Mouse (Mus musculus): ENCODE measurements around the gene Olfr452. TPM values are rescaled to one million over a fixed set of nuclear protein-coding genes. Genes with fewer than 3 reads are reported as not detected.

Olfr452 gene
- polyA plus RNA-seq (2014; fragmentation: Nextera tagmentation; extraction: Ambion mirVana), result not detected in 2 replicates

GRCm38 (mm10) chr6:42784793-42785192, at the start of gene Olfr452:
Gene Olfr452, plus strand, starts transcription at chr6:42785093.
- no peak for DNase-seq (ENCODE audit: low spot score)
- H3K4me2 ChIP-seq (ENCODE audit: low read depth), result no peak within 1 kb of the TSS

GRCm38 (mm10) chr6:42739071-42739470, 45.8 kb upstream of the Olfr452 start, which contains the start of gene Olfr453:
Gene Olfr453, plus strand, starts transcription at chr6:42739371.
- WGBS, result 92% methylated on average over 1 of the region's 1 CpGs
- ATAC-seq (ENCODE audit: insufficient read depth, low FRiP score, low TSS enrichment), result no peak
- no peak within 1 kb of the TSS for H3K4me2 ChIP-seq (ENCODE audit: low read depth)

More at GRCm38 (mm10) chr6:42784793-42785192, at the start of gene Olfr452:
- no peak within 1 kb of the TSS for H3K9ac ChIP-seq (ENCODE audit: low read length)
- H3K27me3 ChIP-seq (ENCODE audit: control insufficient read depth, insufficient read depth, low read length), result no peaks in the 10 kb centered on the region
- no peak for ATAC-seq (ENCODE audit: insufficient read depth, low FRiP score, low TSS enrichment)
- no peak within 1 kb of the TSS for H3K4me3 ChIP-seq (ENCODE audit: low read depth, low read length)
- no peak within 1 kb of the TSS for H3K27ac ChIP-seq (ENCODE audit: low read depth, low read length)
- H3K36me3 ChIP-seq (ENCODE audit: control insufficient read depth, insufficient read depth, low read length), result no peaks in the 10 kb centered on the region
- H3K4me1 ChIP-seq (ENCODE audit: control insufficient read depth, insufficient read depth, low read length), result no peaks in the 10 kb centered on the region
- H3K9me3 ChIP-seq (ENCODE audit: control insufficient read depth, low read length), result no peaks in the 10 kb centered on the region

GRCm38 (mm10) chr6:42742303-42742702, 42.6 kb upstream of the Olfr452 start:
- 80% methylated on average over 5 of the region's 5 CpGs for WGBS
- Histone ChIP-seq H3K9ac (ENCODE audit: low read length) (no peak overlapping the region), H3K4me1 (ENCODE audit: control insufficient read depth, insufficient read depth, low read length) (no peaks in the 10 kb centered on the region), H3K4me3 (ENCODE audit: low read depth, low read length) (no peak overlapping the region), H3K27ac (ENCODE audit: low read depth, low read length) (no peak overlapping the region), H3K36me3 (ENCODE audit: control insufficient read depth, insufficient read depth, low read length) (no peaks in the 10 kb centered on the region), H3K4me2 (ENCODE audit: low read depth) (no peak overlapping the region), H3K9me3 (ENCODE audit: control insufficient read depth, low read length) (no peaks in the 10 kb centered on the region), H3K27me3 (ENCODE audit: control insufficient read depth, insufficient read depth, low read length) (no peaks in the 10 kb centered on the region)
- no peak for ATAC-seq (ENCODE audit: insufficient read depth, low FRiP score, low TSS enrichment)
- no peak for DNase-seq (ENCODE audit: low spot score)

More at GRCm38 (mm10) chr6:42739071-42739470, 45.8 kb upstream of the Olfr452 start, which contains the start of gene Olfr453:
- Histone ChIP-seq H3K27me3 (ENCODE audit: control insufficient read depth, insufficient read depth, low read length) (no peaks in the 10 kb centered on the region), H3K9ac (ENCODE audit: low read length) (no peak within 1 kb of the TSS), H3K36me3 (ENCODE audit: control insufficient read depth, insufficient read depth, low read length) (no peaks in the 10 kb centered on the region), H3K9me3 (ENCODE audit: control insufficient read depth, low read length) (no peaks in the 10 kb centered on the region), H3K4me3 (ENCODE audit: low read depth, low read length) (no peak within 1 kb of the TSS), H3K27ac (ENCODE audit: low read depth, low read length) (no peak within 1 kb of the TSS), H3K4me1 (ENCODE audit: control insufficient read depth, insufficient read depth, low read length) (no peaks in the 10 kb centered on the region)
- no peak for DNase-seq (ENCODE audit: low spot score)

GRCm38 (mm10) chr6:42747846-42748245, 37.0 kb upstream of the Olfr452 start:
- H3K4me3 ChIP-seq (ENCODE audit: low read depth, low read length), result no peak overlapping the region
- DNase-seq (ENCODE audit: low spot score) (no peak), ATAC-seq (ENCODE audit: insufficient read depth, low FRiP score, low TSS enrichment) (no peak)
- H3K27me3 ChIP-seq (ENCODE audit: control insufficient read depth, insufficient read depth, low read length), result no peaks in the 10 kb centered on the region
- no peak overlapping the region for H3K4me2 ChIP-seq (ENCODE audit: low read depth)
- H3K36me3 ChIP-seq (ENCODE audit: control insufficient read depth, insufficient read depth, low read length), result no peaks in the 10 kb centered on the region
- no peak overlapping the region for H3K27ac ChIP-seq (ENCODE audit: low read depth, low read length)
- H3K4me1 ChIP-seq (ENCODE audit: control insufficient read depth, insufficient read depth, low read length), result no peaks in the 10 kb centered on the region
- no peaks in the 10 kb centered on the region for H3K9me3 ChIP-seq (ENCODE audit: control insufficient read depth, low read length)
- no peak overlapping the region for H3K9ac ChIP-seq (ENCODE audit: low read length)

GRCm38 (mm10) chr6:42756104-42756503, 28.8 kb upstream of the Olfr452 start, which contains the start of gene Olfr38:
Gene Olfr38, plus strand, starts transcription at chr6:42756404.
- no peak within 1 kb of the TSS for H3K27ac ChIP-seq (ENCODE audit: low read depth, low read length)
- no peak within 1 kb of the TSS for H3K4me2 ChIP-seq (ENCODE audit: low read depth)
- WGBS, result 58% methylated on average over 1 of the region's 1 CpGs
- no peaks in the 10 kb centered on the region for H3K4me1 ChIP-seq (ENCODE audit: control insufficient read depth, insufficient read depth, low read length)
- H3K36me3 ChIP-seq (ENCODE audit: control insufficient read depth, insufficient read depth, low read length), result no peaks in the 10 kb centered on the region
- H3K27me3 ChIP-seq (ENCODE audit: control insufficient read depth, insufficient read depth, low read length), result no peaks in the 10 kb centered on the region
- DNase-seq (ENCODE audit: low spot score) (no peak), ATAC-seq (ENCODE audit: insufficient read depth, low FRiP score, low TSS enrichment) (no peak)
- H3K9me3 ChIP-seq (ENCODE audit: control insufficient read depth, low read length), result no peaks in the 10 kb centered on the region
- H3K4me3 ChIP-seq (ENCODE audit: low read depth, low read length), result no peak within 1 kb of the TSS
- H3K9ac ChIP-seq (ENCODE audit: low read length), result no peak within 1 kb of the TSS

GRCm38 (mm10) chr6:42777066-42777465, 7.8 kb upstream of the Olfr452 start:
- no peak for DNase-seq (ENCODE audit: low spot score)
- no peak overlapping the region for H3K4me3 ChIP-seq (ENCODE audit: low read depth, low read length)
- no peaks in the 10 kb centered on the region for H3K9me3 ChIP-seq (ENCODE audit: control insufficient read depth, low read length)
- H3K4me1 ChIP-seq (ENCODE audit: control insufficient read depth, insufficient read depth, low read length), result no peaks in the 10 kb centered on the region
- H3K4me2 ChIP-seq (ENCODE audit: low read depth), result no peak overlapping the region
- no peak overlapping the region for H3K9ac ChIP-seq (ENCODE audit: low read length)
- ATAC-seq (ENCODE audit: insufficient read depth, low FRiP score, low TSS enrichment), result no peak
- no peak overlapping the region for H3K27ac ChIP-seq (ENCODE audit: low read depth, low read length)
- no peaks in the 10 kb centered on the region for H3K36me3 ChIP-seq (ENCODE audit: control insufficient read depth, insufficient read depth, low read length)
- 91% methylated on average over 1 of the region's 1 CpGs for WGBS
- H3K27me3 ChIP-seq (ENCODE audit: control insufficient read depth, insufficient read depth, low read length), result no peaks in the 10 kb centered on the region

GRCm38 (mm10) chr6:42790247-42790948, 5.5 kb downstream of the Olfr452 start:
- WGBS, result 67% methylated on average over 4 of the region's 4 CpGs
- Histone ChIP-seq H3K9ac (ENCODE audit: low read length) (no peak overlapping the region), H3K4me2 (ENCODE audit: low read depth) (no peak overlapping the region), H3K9me3 (ENCODE audit: control insufficient read depth, low read length) (no peaks in the 10 kb centered on the region), H3K4me3 (ENCODE audit: low read depth, low read length) (no peak overlapping the region), H3K27ac (ENCODE audit: low read depth, low read length) (no peak overlapping the region), H3K36me3 (ENCODE audit: control insufficient read depth, insufficient read depth, low read length) (no peaks in the 10 kb centered on the region), H3K4me1 (ENCODE audit: control insufficient read depth, insufficient read depth, low read length) (no peaks in the 10 kb centered on the region), H3K27me3 (ENCODE audit: control insufficient read depth, insufficient read depth, low read length) (no peaks in the 10 kb centered on the region)
- no peak for ATAC-seq (ENCODE audit: insufficient read depth, low FRiP score, low TSS enrichment)
- no peak for DNase-seq (ENCODE audit: low spot score)

GRCm38 (mm10) chr6:42790949-42791556, 6.2 kb downstream of the Olfr452 start:
- H3K4me3 ChIP-seq (ENCODE audit: low read depth, low read length), result no peak overlapping the region
- no peak overlapping the region for H3K4me2 ChIP-seq (ENCODE audit: low read depth)
- no peak for ATAC-seq (ENCODE audit: insufficient read depth, low FRiP score, low TSS enrichment)
- no peaks in the 10 kb centered on the region for H3K27me3 ChIP-seq (ENCODE audit: control insufficient read depth, insufficient read depth, low read length)
- no peaks in the 10 kb centered on the region for H3K4me1 ChIP-seq (ENCODE audit: control insufficient read depth, insufficient read depth, low read length)
- no peaks in the 10 kb centered on the region for H3K9me3 ChIP-seq (ENCODE audit: control insufficient read depth, low read length)
- H3K27ac ChIP-seq (ENCODE audit: low read depth, low read length), result no peak overlapping the region
- no peak overlapping the region for H3K9ac ChIP-seq (ENCODE audit: low read length)
- WGBS, result 83% methylated on average over 9 of the region's 9 CpGs
- no peaks in the 10 kb centered on the region for H3K36me3 ChIP-seq (ENCODE audit: control insufficient read depth, insufficient read depth, low read length)
- no peak for DNase-seq (ENCODE audit: low spot score)

- H3K9ac ChIP-seq (ENCODE audit: low read length), result no peak overlapping the region
- H3K4me2 ChIP-seq (ENCODE audit: low read depth), result no peak overlapping the region
- no peaks in the 10 kb centered on the region for H3K27me3 ChIP-seq (ENCODE audit: control insufficient read depth, insufficient read depth, low read length)
- no peak for DNase-seq (ENCODE audit: low spot score)
- no peak overlapping the region for H3K4me3 ChIP-seq (ENCODE audit: low read depth, low read length)
- no peak overlapping the region for H3K27ac ChIP-seq (ENCODE audit: low read depth, low read length)
- H3K4me1 ChIP-seq (ENCODE audit: control insufficient read depth, insufficient read depth, low read length), result no peaks in the 10 kb centered on the region
- no peaks in the 10 kb centered on the region for H3K36me3 ChIP-seq (ENCODE audit: control insufficient read depth, insufficient read depth, low read length)
- H3K9me3 ChIP-seq (ENCODE audit: control insufficient read depth, low read length), result no peaks in the 10 kb centered on the region
- 94% methylated on average over 3 of the region's 3 CpGs for WGBS
- ATAC-seq (ENCODE audit: insufficient read depth, low FRiP score, low TSS enrichment), result no peak
Observed at GRCm38 (mm10) chr6:42794982-42795381, 10.1 kb downstream of the Olfr452 start.
